Mouse (Mus musculus) Patski (cell line): ENCODE results near the gene Gsg1l. TPM values are rescaled to one million over a fixed set of nuclear protein-coding genes. Genes with fewer than 3 reads are reported as not detected.

Source experiments
- ATAC-seq: fragments of 100-300 bp; one replicate; pipeline ENCODE4 v1.8.0; 2021
- CTCF ChIA-PET: fragments of 350-600 bp; sonication (Branson Sonifier 250); formaldehyde crosslinking; loops from one replicate; lab custom pipeline; 2022; ENCODE audit warnings: inconsistent platforms; lab: Charles Lee
- POLR2A ChIA-PET: fragments of 350-600 bp; sonication (Branson Sonifier 250); formaldehyde crosslinking; loops from one replicate; lab custom pipeline; 2022; ENCODE audit warnings: antibody characterized with exemption, inconsistent platforms; lab: Charles Lee
- DNase-seq: peaks from one replicate; pipeline ENCODE4 v3.0.0-alpha.2; 2011; ENCODE audit warnings: low read depth, low spot score
- H3K27me3 ChIP-seq: fragments of 371-371 bp; one replicate; pipeline ENCODE4 v1.5.1; 2021
- CTCF ChIP-seq: fragments of 100-300 bp; IDR thresholded peaks from one replicate; pipeline ENCODE4 v1.5.1; 2021
- in situ Hi-C: fragments of 300-500 bp; cut with MboI; formaldehyde crosslinking; loops from 3 replicates; pipeline ENCODE4 v1.11.1; 2018; ENCODE audit warnings: low pct_unique_long_range_greater_than_20kb, mixed read lengths
- polyA plus RNA-seq: library from polyadenylated mRNA; unstranded; gene quantifications from one replicate; pipeline ENCODE4 v1.2.3, GENCODE M21; 2021

The Gsg1l gene
- polyA plus RNA-seq, 1 experiment from 2014 or later: not detected

GRCm38 (mm10) chr7:126057332-126057914 lies 24.8 kb downstream of the Gsg1l start:
- POLR2A ChIA-PET: no interaction called here
- no peak for ATAC-seq
- TF ChIP-seq CTCF: no peak
- H3K27me3 ChIP-seq: peaks cover 45% of the 10 kb centered on the region
- in situ Hi-C loops: no loop called here
- DNase-seq: no peak
- CTCF ChIA-PET: no interaction called here

DNA sequence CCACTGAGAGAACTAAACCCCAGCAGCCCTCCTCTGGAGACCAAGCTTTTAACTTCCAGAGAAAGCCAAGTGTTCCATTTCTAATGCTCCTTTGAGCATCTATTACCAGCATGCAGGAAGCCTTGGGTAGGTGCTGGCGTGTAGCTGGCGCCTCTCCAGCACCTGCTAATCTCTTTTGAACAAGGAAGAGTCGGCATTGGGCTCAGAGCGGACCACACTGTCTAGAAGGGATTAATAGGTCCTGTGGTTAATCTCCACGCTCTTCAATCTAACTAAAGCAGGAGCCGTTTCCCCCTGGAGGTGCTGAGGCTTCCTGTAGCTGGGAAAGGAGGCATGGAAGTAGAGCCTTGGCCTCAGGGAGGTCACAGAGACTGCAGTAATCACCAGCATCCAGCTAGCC lies 27.6 kb downstream of the Gsg1l start:
- CTCF ChIA-PET: no interaction called here
- no peak for TF ChIP-seq CTCF
- ATAC-seq: no peak
- DNase-seq: no peak
- H3K27me3 ChIP-seq: peaks cover 43% of the 10 kb centered on the region
- POLR2A ChIA-PET: no interaction called here
- in situ Hi-C loops: no loop called here

DNA sequence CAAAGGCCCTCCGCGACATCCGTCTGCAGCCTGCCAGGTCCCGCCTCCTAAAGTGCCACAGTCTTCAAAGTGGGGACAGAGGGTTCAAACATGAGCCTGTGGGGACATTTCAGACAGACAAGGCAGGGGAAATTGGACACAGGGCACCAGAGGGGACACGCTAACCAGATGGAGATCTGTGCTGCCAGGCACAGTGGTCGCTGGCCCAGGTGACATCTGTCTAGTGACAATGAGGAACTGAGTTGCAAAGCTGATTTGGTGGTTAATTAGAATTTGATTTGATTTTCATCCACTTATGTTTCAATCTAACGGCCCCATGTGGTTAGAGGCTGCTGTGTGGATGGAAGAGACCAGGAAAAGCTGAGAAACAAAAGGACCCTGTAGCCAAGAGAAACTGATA lies 28.6 kb downstream of the Gsg1l start:
- ATAC-seq (no peak), DNase-seq (no peak)
- no peak for TF ChIP-seq CTCF
- ChIA-PET CTCF (no interaction called here), POLR2A (no interaction called here)
- H3K27me3 ChIP-seq: peaks cover 39% of the 10 kb centered on the region
- in situ Hi-C loops: no loop called here

DNA sequence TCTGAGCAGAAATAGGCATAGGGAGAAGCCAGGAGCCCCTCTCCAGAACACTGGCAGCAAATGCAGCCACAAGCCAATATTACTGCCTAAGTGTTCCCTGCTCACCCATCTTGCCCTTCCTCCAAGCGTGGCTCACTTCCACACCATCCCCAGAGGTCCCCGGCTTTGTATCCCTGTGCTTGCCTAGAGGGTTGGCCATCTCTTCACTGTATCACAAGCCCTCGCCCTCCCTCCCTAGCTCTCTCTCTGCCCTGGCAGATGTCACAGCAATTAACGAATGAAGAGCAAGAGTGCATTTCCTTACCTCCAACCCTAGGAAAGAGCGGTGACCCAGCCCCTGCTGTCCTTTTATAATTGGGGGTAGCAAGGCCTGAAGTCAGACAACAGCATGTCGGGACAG lies 30.3 kb downstream of the Gsg1l start:
- in situ Hi-C loops: no loop called here
- peaks cover 36% of the 10 kb centered on the region for H3K27me3 ChIP-seq
- ChIA-PET POLR2A (no interaction called here), CTCF (interaction anchor here (1.2 kb wide), 1 partner anchor 10 kb away, joined by 4 read pairs; no protein-coding TSS in a partner anchor)
- no peak for TF ChIP-seq CTCF
- no peak for ATAC-seq
- DNase-seq: no peak

DNA sequence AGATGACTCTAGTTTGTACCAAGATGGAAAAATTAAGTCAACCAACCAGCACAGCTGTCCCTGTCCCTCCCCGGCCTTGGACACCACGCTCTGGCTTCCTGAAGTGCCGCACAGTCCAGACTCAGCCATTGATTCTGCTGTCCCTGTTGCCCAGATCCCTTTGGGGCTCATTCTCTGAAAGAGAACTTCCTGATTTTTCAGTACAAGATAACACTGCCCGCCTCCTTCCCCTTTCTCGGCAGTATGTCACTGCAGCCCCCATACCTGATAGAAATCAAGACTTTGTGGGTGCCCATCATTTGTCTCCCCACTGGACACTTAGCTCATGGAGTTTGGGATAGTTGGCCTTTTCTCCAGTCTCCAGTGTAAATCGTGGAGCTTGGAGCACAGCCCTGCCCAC lies 37.1 kb downstream of the Gsg1l start:
- peaks cover 3% of the 10 kb centered on the region for H3K27me3 ChIP-seq
- in situ Hi-C loops: no loop called here
- ChIA-PET POLR2A (no interaction called here), CTCF (no interaction called here)
- DNase-seq (no peak), ATAC-seq (no peak)
- no peak for TF ChIP-seq CTCF

DNA sequence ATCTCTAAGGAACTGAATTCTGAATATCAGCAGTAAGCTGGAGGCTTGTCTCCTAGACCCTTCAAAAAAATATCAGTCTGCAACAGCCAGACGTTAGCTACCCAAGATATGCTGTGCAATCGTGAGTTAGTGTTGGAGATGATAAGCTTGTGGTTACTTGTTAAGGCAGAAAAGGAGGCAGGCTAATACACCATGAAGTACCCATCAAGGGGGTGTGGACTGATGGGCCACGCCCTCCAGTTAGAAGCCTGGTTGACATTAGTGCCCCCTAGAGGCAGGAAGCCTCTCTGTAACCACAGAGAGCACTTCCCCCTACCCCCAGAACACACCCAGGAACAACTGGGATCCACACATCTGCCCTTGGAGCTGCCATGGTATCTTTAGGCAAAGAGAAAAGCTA lies 39.9 kb downstream of the Gsg1l start:
- CTCF ChIA-PET: interaction anchor here (0.9 kb wide), 1 partner anchor 10 kb away, joined by 4 read pairs; no protein-coding TSS in a partner anchor
- H3K27me3 ChIP-seq: peaks cover 3% of the 10 kb centered on the region
- ATAC-seq (no peak), DNase-seq (no peak)
- POLR2A ChIA-PET: no interaction called here
- TF ChIP-seq CTCF: no peak
- in situ Hi-C loops: no loop called here

DNA sequence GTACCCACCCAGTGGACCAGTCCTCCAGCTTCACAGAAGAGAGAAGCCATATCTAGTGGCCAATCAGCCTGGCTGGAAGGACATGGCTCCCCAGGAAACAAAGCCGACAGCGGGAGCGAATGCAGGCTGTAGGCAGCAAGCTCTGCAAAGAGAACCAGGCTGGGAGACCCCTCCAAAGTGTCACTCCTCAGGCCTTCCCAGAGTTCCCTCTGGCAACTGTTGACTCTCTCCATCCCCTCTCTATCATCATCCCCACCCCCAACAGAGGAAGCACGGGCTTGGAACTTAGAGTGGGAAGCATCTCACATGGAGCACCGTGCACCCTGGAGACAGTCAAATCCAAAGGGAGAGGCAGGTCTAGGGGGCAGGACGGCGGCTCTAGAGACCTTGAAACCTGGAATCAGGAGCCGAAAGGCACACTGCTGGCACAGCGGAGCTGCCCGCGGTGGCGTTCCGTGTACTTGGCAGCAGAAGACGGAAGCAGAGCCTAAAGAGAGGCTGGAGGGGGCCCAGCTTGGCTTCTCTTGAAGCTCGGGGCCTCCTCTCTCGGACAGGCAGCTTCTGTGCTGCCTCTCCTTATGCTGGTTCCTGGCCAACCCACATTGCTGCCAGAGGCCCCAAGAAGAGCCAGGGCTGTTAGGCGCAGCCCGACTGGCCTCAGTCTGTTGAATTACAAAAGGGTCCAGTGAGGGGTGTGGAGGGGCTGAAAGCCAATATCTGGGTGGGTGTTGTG lies 41.3 kb downstream of the Gsg1l start:
- in situ Hi-C loops: no loop called here
- ChIA-PET POLR2A (no interaction called here), CTCF (no interaction called here)
- H3K27me3 ChIP-seq: peaks cover 3% of the 10 kb centered on the region
- DNase-seq (no peak), ATAC-seq (no peak)
- TF ChIP-seq CTCF: no peak

DNA sequence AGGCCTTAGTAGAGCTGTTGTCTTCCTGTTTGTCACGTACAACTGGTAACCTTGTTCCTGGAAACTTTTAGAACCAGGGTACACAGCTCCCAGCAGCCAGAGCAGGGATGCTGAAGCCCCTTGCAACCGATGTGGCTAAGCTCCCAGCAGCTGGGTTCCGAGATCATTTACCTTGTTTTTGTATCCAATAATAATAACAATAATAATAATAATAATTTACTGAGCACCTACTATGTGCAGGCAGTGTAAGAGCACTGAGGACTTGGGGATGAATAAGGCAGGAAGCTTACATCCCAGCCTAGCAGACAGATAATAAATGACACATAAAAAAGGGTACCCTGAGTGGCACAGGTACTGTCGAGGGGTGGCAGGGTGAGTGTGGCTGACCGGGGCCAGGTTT lies 42.4 kb downstream of the Gsg1l start:
- in situ Hi-C loops: no loop called here
- ChIA-PET POLR2A (no interaction called here), CTCF (no interaction called here)
- no peak for TF ChIP-seq CTCF
- DNase-seq (no peak), ATAC-seq (no peak)
- H3K27me3 ChIP-seq: peaks cover 3% of the 10 kb centered on the region

- H3K27me3 ChIP-seq: no peaks in the 10 kb centered on the region
- no peak for DNase-seq
- TF ChIP-seq CTCF: no peak
- POLR2A ChIA-PET: interaction anchor here (0.7 kb wide), 1 partner anchor 9 kb away, joined by 3 read pairs; no protein-coding TSS in a partner anchor
- in situ Hi-C loops: no loop called here
- CTCF ChIA-PET: interaction anchor here (0.9 kb wide), 1 partner anchor 30 kb away, joined by 3 read pairs; no protein-coding TSS in a partner anchor
- no peak for ATAC-seq
Observed at GRCm38 (mm10) chr7:126039247-126039835, 42.9 kb downstream of the Gsg1l start.

GRCm38 (mm10) chr7:126038366-126039246 lies 43.6 kb downstream of the Gsg1l start:
- ATAC-seq: no peak
- CTCF ChIA-PET: interaction anchor here (0.9 kb wide), 1 partner anchor 29 kb away, joined by 3 read pairs; no protein-coding TSS in a partner anchor

More at GRCm38 (mm10) chr7:126038366-126039246, 43.6 kb downstream of the Gsg1l start:
- H3K27me3 ChIP-seq: no peaks in the 10 kb centered on the region
- in situ Hi-C loops: no loop called here
- no peak for TF ChIP-seq CTCF
- POLR2A ChIA-PET: interaction anchor here (0.7 kb wide), 1 partner anchor 10 kb away, joined by 3 read pairs; no protein-coding TSS in a partner anchor
- no peak for DNase-seq
